Mouse (Mus musculus) megakaryocyte, embryonic 14.5 days (primary cell): ENCODE data around the gene Serpina3g.

Source experiments
- FLI1 ChIP-seq: IDR thresholded peaks from 2 replicates; pipeline ENCODE4 v1.6.1; 2012; ENCODE audit warnings: low read length, inconsistent platforms, mixed read lengths
- GATA1 ChIP-seq: IDR thresholded peaks from 3 replicates; pipeline ENCODE4 v1.6.1; 2012; ENCODE audit warnings: mixed read lengths, low read length, inconsistent platforms, borderline replicate concordance

- TF ChIP-seq GATA1, result no peak
- TF ChIP-seq FLI1, result no peak
These were observed 14.4 kb upstream of the Serpina3g start for GRCm38 (mm10) chr12:104221616-104222015.
